Mouse (Mus musculus): ENCODE data around the gene Lemd2.

Lemd2 gene

GRCm38 (mm10) chr17:27187059-27187458 lies 17.2 kb downstream of the Lemd2 start:
- no peak for DNase-seq (ENCODE audit: low spot score)

GRCm38 (mm10) chr17:27186068-27186467 lies 18.2 kb downstream of the Lemd2 start:
- DNase-seq (ENCODE audit: low spot score), result no peak

- DNase-seq (ENCODE audit: low spot score), result no peak
Measured at GRCm38 (mm10) chr17:27183667-27184292, 20.5 kb downstream of the Lemd2 start.

DNA sequence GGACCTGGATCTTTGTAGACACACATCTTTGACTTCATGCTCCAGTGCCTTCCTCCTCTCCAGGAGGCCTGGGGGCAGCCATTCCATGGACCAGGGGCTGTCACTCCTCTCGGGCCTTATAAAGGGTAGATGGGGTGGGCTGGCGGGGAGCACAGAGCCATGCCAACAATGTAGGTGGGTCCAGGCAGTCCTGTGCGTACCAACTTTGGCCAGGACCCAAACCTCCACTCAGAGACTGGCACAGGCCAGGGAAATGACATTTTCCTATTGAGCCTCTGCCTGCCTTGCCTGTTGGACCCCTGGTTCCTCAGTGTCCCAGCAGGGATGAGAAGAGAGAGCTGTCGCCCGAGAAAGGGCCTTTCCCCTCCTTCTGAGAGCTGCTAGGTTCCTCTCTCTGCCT lies 21.9 kb downstream of the Lemd2 start:
- no peak for DNase-seq (ENCODE audit: low spot score)

GRCm38 (mm10) chr17:27181666-27182065 lies 22.6 kb downstream of the Lemd2 start:
- DNase-seq (ENCODE audit: low spot score), result no peak

- DNase-seq (ENCODE audit: low spot score), result no peak
Measured at GRCm38 (mm10) chr17:27179681-27180280, 24.5 kb downstream of the Lemd2 start.

DNA sequence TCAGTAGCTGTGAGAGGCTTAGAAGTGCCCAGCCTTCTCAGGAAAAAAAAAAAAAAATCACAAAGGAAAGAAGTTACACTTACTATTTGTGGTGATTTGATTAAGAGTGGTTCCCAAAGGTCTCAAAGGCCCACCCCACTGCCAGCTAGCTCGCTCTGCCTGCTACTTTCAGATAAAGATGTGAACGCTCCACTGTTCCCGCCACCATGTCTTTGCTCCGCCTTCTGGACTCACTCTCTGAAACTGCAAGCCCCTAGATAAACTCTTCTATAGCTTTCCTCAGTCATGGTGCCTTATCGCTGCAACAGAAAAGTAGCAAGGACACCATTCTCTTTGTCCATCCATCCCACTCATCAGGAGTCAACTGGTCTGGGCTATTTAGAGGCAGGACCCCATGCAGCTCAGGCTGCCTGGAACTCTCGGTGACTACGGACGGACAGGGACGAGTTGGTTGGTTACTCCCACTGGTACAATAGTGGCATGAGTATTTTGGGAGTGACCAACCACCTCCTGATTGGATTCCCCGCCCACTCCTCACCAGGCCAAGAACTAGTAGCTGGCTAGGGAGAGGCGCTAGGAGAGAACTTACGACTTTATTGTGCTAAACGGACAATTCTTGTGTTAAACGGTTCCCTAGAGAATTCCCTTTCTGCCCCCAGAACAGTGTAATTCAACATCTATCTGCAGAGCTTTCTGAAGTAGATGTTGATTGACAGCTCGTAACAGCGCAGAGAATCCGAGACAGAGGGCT lies 25.7 kb downstream of the Lemd2 start:
- no peak for DNase-seq (ENCODE audit: low spot score)

DNA sequence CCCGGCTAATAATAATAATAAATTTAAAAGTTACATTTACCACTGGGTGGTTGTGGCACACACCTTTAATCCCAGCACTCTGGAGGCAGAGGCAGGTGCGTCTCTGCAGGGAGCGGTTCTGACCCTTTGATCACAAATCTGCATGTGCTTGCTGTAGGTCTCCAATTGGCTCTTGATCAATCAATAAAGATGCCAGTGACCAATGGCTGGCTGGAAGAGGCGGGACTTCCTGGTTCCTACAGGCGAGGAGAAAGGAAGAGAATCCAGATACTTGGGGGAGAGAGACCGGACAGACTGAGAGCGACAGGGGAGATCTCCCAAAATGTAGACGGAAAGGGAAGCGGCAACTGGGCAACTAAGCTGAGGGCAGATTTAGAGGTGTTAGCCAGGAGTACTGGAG lies 26.2 kb downstream of the Lemd2 start:
- DNase-seq (ENCODE audit: low spot score), result peak; percentile 41

GRCm38 (mm10) chr17:27176754-27177153 lies 27.5 kb downstream of the Lemd2 start:
- no peak for DNase-seq (ENCODE audit: low spot score)

DNA sequence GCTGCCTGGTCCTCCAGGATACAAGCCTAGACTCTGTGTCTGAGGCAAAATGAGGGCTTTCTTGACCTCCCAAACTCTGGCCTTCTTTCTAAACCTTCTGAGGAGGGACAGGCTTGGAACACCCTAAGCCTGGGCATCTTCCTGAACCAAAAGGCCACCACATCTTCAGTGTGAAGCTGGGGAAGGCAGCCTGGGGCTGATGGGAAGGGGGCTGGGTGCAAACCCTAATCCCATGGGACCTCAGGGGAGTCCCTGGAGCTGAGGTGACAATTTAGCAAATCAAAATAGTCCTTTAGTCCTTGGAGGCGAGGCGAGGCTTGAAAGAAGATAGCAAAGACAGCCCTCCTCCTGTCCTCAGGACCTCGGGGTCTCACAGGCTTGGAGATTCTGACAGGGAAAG lies 28.0 kb downstream of the Lemd2 start:
- no peak for DNase-seq (ENCODE audit: low spot score)

- no peak for DNase-seq (ENCODE audit: low spot score)
Measured at GRCm38 (mm10) chr17:27175196-27175874, 28.9 kb downstream of the Lemd2 start.

GRCm38 (mm10) chr17:27173715-27174114 lies 30.6 kb downstream of the Lemd2 start:
- DNase-seq (ENCODE audit: low spot score), result no peak

GRCm38 (mm10) chr17:27172459-27172858 lies 31.8 kb downstream of the Lemd2 start:
- no peak for DNase-seq (ENCODE audit: low spot score)

- DNase-seq (ENCODE audit: low spot score), result no peak
Measured at GRCm38 (mm10) chr17:27171121-27171520, 33.1 kb downstream of the Lemd2 start.

DNA sequence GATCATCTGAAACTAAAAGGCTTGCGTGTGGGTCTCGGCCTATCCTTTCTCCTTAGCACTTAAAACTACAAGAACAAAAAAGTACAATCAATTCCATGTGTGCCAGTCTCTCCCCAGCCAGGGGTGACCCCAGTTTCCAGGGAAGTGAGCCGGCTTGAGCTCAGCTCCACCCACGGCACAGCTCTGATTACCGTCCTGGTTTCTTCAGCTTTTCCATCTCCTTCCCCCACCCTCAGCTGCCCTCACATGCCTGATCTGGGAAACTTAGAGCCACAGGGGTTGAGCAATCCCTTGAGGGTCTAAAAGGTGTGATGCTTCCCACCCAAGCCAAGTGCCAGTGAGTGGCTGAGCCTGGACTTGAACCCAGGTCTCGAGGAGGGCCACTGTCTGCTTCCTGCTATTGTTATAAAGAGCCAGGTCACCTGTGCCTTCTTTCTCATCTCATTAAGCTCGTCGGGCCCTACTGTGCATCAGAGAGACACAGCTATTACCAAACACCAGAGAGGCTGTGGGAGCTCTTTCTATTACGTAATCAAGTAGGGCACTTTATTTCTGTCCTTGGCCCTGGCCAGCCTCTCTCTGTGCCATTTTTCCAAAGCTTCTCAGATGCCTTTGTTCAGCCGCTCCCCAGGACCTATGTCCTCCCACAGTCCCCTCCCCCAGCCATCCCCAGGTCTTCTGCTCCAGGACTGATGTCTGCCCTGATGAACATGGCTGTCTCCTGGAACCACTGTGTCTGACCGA lies 34.1 kb downstream of the Lemd2 start:
- DNase-seq (ENCODE audit: low spot score), result no peak

- DNase-seq (ENCODE audit: low spot score), result no peak
Measured at GRCm38 (mm10) chr17:27168569-27168968, 35.7 kb downstream of the Lemd2 start.

DNA sequence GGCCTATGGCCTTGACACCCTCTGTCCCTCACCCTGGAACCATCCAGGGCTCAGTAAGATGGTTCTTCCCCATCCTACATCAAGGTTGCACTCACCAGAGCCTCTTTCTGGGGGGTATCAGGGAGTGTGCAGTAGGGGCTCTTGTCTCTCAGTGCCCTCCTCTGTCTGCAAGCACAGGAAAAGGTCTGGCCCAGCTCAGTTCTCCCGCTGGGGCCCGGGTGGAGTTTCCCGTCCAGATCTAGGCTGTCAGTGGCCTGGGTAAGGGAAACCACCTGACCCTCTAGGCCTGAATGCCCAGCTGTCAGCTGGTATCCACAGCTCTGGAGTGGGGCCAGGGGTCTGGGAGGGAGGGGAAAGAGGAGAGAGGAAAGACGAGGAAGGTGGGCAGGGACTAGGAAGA lies 36.7 kb downstream of the Lemd2 start, which contains the start of gene Ip6k3:
Ip6k3 (minus strand) TSS at position 251 of the 400 bp plus-strand sequence.
- DNase-seq (ENCODE audit: low spot score), result no peak

DNA sequence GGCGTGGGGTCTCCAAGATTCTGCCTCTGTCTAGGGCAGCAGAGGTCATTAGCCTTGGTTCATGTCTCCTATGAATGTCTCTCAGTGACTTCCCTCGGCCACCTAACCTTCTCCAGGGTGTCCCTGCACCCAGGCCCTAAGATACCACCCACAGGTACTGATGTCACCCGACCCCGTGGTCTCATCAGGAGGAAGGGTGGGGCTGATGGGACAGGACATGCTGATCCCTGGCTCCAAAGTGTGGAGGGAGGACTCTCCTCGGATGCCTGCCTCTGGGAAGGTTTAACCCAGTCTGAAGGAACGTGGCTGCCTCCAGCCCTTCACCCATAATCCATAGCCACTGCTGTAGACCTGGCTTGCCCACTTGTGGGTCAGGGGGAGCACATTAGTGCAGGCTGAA lies 37.4 kb downstream of the Lemd2 start:
- no peak for DNase-seq (ENCODE audit: low spot score)

DNA sequence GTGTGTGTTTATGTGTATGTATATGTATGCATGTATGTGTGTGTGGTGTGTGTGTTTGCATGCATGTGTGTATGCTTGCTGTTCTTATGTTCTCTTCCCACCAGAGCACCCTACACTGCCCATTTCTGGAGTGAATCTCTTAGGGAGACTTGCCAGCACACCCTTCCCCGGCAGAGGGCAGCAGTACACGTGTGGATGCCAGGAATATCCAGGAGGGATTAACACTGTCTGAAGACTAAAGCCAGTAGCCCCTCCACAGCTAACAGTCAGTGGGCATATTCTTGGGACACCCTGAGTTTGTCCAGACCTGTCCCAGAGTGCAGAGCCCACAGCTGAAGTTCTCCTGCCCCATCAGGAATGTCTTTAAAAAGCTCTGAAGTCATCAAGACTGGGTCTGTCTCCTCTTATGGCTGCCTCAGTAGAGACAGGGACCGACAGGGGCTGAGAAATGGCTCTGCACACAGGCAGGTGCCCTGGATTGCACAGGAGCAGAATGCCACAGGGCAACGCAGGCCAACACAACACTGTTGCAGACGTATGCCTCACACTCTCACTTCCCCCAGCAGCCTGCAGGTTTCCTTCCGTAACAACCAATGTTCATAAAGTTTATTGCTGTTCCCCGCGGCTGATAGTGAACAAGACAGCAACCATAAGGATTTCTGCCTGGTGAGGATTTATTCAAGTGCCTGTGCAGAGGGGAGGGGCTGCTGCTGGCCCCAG lies 39.1 kb downstream of the Lemd2 start:
- peak; percentile 58 for DNase-seq (ENCODE audit: low spot score)

DNA sequence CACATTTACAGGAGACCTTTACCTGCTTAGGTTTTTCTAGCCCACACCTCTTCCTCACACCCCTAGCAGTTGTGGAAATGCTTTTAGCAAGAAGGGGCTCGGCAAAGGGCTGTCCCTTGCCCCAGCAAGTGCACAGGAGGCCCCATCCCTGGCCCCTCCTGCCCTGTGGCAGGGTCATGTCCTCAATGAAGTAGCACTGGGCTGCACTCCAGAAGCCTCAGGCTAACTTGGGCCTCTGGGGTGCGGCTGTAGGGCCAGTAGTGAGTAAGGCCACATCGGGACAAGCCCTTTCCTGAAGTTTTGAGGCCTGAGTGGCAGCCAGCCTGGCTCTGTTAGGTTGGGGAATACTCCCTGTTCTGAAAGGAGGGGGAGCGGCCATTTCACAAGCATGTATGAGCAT lies 43.4 kb downstream of the Lemd2 start:
- DNase-seq (ENCODE audit: low spot score), result no peak

DNA sequence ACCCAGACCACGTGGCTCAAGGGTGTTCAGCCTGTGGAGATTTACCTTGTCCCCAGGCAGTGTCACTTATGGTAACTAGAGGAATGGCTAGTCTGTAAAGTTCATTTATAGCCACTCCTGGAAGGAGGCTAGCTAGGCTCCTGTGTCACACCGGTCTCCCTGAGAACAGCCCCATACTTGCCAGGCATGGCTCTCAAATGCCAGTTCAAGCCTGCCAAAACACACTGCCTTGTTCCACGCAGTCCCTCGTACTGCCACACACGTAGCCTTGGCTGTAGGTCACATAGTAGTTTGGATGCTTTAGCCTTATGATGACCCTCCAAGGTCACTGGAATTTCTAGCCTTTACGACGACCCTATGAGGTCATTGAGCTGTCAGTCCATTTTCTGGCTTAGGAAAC lies 45.1 kb downstream of the Lemd2 start:
- no peak for DNase-seq (ENCODE audit: low spot score)
